Mouse (Mus musculus) embryonic facial prominence, embryonic 11.5 days (tissue): ENCODE measurements around the gene Gdf10. TPM values are rescaled to one million over a fixed set of nuclear protein-coding genes. Genes with fewer than 3 reads are reported as not detected.

Experiments used
- ATAC-seq: fragments of 200-750 bp; cut with Nextera tagmentation; replicated peaks from 2 replicates; pipeline ENCODE4 v1.8.0; 2017; ENCODE audit warnings: low read depth; ENCODE audit not compliant: insufficient number of reproducible peaks, low FRiP score, low TSS enrichment
- DNase-seq: peaks from one replicate; pipeline ENCODE4 v3.0.0-alpha.2; 2015; ENCODE audit warnings: low spot score
- H3K27ac ChIP-seq: fragments of 300-500 bp; sonication (generic); replicated peaks from 2 replicates; pipeline ENCODE4 v1.5.1; 2014; ENCODE audit warnings: mild to moderate bottlenecking, low read depth, low read length, control low read depth
- H3K27me3 ChIP-seq: fragments of 300-500 bp; sonication (generic); 2 replicates; pipeline ENCODE4 v1.6.1; 2014; ENCODE audit warnings: mild to moderate bottlenecking, low read length, moderate library complexity, mixed read lengths; ENCODE audit not compliant: control insufficient read depth, insufficient read depth
- H3K36me3 ChIP-seq: fragments of 300-500 bp; sonication (generic); replicated peaks from 2 replicates; pipeline ENCODE4 v1.6.1; 2014; ENCODE audit warnings: low read depth, mild to moderate bottlenecking, low read length, moderate library complexity, mixed read lengths; ENCODE audit not compliant: control insufficient read depth, insufficient read depth
- H3K4me1 ChIP-seq: fragments of 300-500 bp; sonication (generic); 2 replicates; pipeline ENCODE4 v1.6.1; 2014; ENCODE audit warnings: low read length, mixed read lengths; ENCODE audit not compliant: control insufficient read depth, insufficient read depth
- H3K4me2 ChIP-seq: fragments of 300-500 bp; sonication (generic); 2 replicates; pipeline ENCODE4 v1.6.1; 2014; ENCODE audit warnings: low read depth, mild to moderate bottlenecking, control low read depth, low read length, moderate library complexity
- H3K4me3 ChIP-seq: fragments of 300-500 bp; sonication (generic); 2 replicates; pipeline ENCODE4 v1.5.1; 2014; ENCODE audit warnings: low read depth, low read length, control low read depth
- H3K9ac ChIP-seq: fragments of 300-500 bp; sonication (generic); replicated peaks from 2 replicates; pipeline ENCODE4 v1.6.1; 2014; ENCODE audit warnings: mild to moderate bottlenecking, control low read depth, low read length
- H3K9me3 ChIP-seq: fragments of 300-500 bp; sonication (generic); replicated peaks from 2 replicates; pipeline ENCODE4 v1.6.1; 2016; ENCODE audit warnings: mild to moderate bottlenecking, low read length, inconsistent platforms, mixed read lengths; ENCODE audit not compliant: control insufficient read depth
- WGBS: fragments of 180-500 bp; shearing (Covaris S2); extraction: QIAGEN DNeasy Blood & Tissue Kit; methylation state at CpG from one replicate; pipeline ENCODE4 v1.1.7; 2014; 5-methylcytosine and 5-hydroxymethylcytosine counted together
- polyA plus RNA-seq: library from polyadenylated mRNA; unstranded; fragments of >200 nt; fragmentation: Nextera tagmentation; extraction: Ambion mirVana; gene quantifications from 2 replicates; pipeline ENCODE4 v1.2.1, GENCODE M21; 2014

Gene Gdf10
- polyA plus RNA-seq, 1 experiment from 2014 or later: 3.6 TPM

GRCm38 (mm10) chr14:33942222-33942621 lies 18.8 kb downstream of the Gdf10 start:
- Histone ChIP-seq H3K4me2 (no peak overlapping the region), H3K4me1 (no peaks in the 10 kb centered on the region), H3K36me3 (no peaks in the 10 kb centered on the region), H3K27me3 (0 out of 2 replicates have a peak, but pooled peaks cover 2% of the 10 kb centered on the region), H3K9ac (no peak overlapping the region), H3K4me3 (no peak overlapping the region), H3K9me3 (no peaks in the 10 kb centered on the region), H3K27ac (no peak overlapping the region)
- WGBS: 79% methylated on average over 5 of the region's 5 CpGs
- DNase-seq: no peak
- no peak for ATAC-seq

- WGBS: 71% methylated on average over 6 of the region's 6 CpGs
- H3K4me1 ChIP-seq: no peaks in the 10 kb centered on the region
- no peaks in the 10 kb centered on the region for H3K36me3 ChIP-seq
- H3K9me3 ChIP-seq: no peaks in the 10 kb centered on the region
- H3K27ac ChIP-seq: no peak overlapping the region
- H3K4me3 ChIP-seq: no peak overlapping the region
- H3K9ac ChIP-seq: no peak overlapping the region
- no peak for DNase-seq
- no peak for ATAC-seq
- H3K4me2 ChIP-seq: no peak overlapping the region
- H3K27me3 ChIP-seq: no peaks in the 10 kb centered on the region
Measured at GRCm38 (mm10) chr14:33946125-33946524, 22.7 kb downstream of the Gdf10 start.

- Histone ChIP-seq H3K9me3 (no peaks in the 10 kb centered on the region), H3K9ac (no peak overlapping the region), H3K36me3 (no peaks in the 10 kb centered on the region; the same call in 1 of the 2 replicates), H3K4me1 (no peaks in the 10 kb centered on the region), H3K27me3 (no peaks in the 10 kb centered on the region), H3K27ac (no peak overlapping the region), H3K4me3 (no peak overlapping the region), H3K4me2 (no peak overlapping the region)
- ATAC-seq (no peak), DNase-seq (peak; percentile 30)
- WGBS: 32% methylated on average over 6 of the region's 6 CpGs
Measured at GRCm38 (mm10) chr14:33952233-33952981, 29.0 kb downstream of the Gdf10 start.

GRCm38 (mm10) chr14:33953761-33954160 lies 30.4 kb downstream of the Gdf10 start, which contains the start of gene Rbp3:
Gene Rbp3, plus strand, starts transcription at chr14:33954003.
- ATAC-seq (no peak), DNase-seq (no peak)
- H3K4me1 ChIP-seq: no peaks in the 10 kb centered on the region
- H3K9me3 ChIP-seq: no peaks in the 10 kb centered on the region
- H3K4me3 ChIP-seq: no peak within 1 kb of the TSS
- no peak within 1 kb of the TSS for H3K27ac ChIP-seq
- H3K27me3 ChIP-seq: no peaks in the 10 kb centered on the region
- H3K4me2 ChIP-seq: no peak within 1 kb of the TSS
- H3K9ac ChIP-seq: no peak within 1 kb of the TSS
- 86% methylated on average over 5 of the region's 5 CpGs for WGBS
- no peaks in the 10 kb centered on the region; the same call in 1 of the 2 replicates for H3K36me3 ChIP-seq

GRCm38 (mm10) chr14:33956055-33956454 lies 32.7 kb downstream of the Gdf10 start:
- H3K27me3 ChIP-seq: no peaks in the 10 kb centered on the region
- WGBS: 72% methylated on average over 13 of the region's 13 CpGs

GRCm38 (mm10) chr14:33958186-33958585 lies 34.8 kb downstream of the Gdf10 start:
- no peak overlapping the region for H3K9ac ChIP-seq
- ATAC-seq: no peak
- H3K36me3 ChIP-seq: no peaks in the 10 kb centered on the region; the same call in 1 of the 2 replicates
- WGBS: 92% methylated on average over 4 of the region's 4 CpGs
- H3K4me2 ChIP-seq: no peak overlapping the region
- no peak overlapping the region for H3K27ac ChIP-seq
- DNase-seq: no peak
- no peaks in the 10 kb centered on the region for H3K4me1 ChIP-seq
- H3K4me3 ChIP-seq: no peak overlapping the region
- H3K9me3 ChIP-seq: no peaks in the 10 kb centered on the region
- no peaks in the 10 kb centered on the region for H3K27me3 ChIP-seq

More at GRCm38 (mm10) chr14:33956055-33956454, 32.7 kb downstream of the Gdf10 start:
- Histone ChIP-seq H3K4me1 (no peaks in the 10 kb centered on the region), H3K27ac (no peak overlapping the region), H3K4me3 (no peak overlapping the region), H3K4me2 (no peak overlapping the region), H3K9me3 (no peaks in the 10 kb centered on the region), H3K9ac (no peak overlapping the region), H3K36me3 (no peaks in the 10 kb centered on the region; the same call in 1 of the 2 replicates)
- no peak for DNase-seq
- ATAC-seq: no peak

- Histone ChIP-seq H3K9ac (no peak overlapping the region), H3K4me3 (no peak overlapping the region), H3K4me1 (no peaks in the 10 kb centered on the region), H3K27ac (no peak overlapping the region), H3K27me3 (no peaks in the 10 kb centered on the region), H3K4me2 (no peak overlapping the region), H3K9me3 (no peaks in the 10 kb centered on the region), H3K36me3 (no peaks in the 10 kb centered on the region; the same call in 1 of the 2 replicates)
- ATAC-seq: no peak
- 63% methylated on average over 3 of the region's 3 CpGs for WGBS
- no peak for DNase-seq
Measured at GRCm38 (mm10) chr14:33958841-33959240, 35.5 kb downstream of the Gdf10 start.

GRCm38 (mm10) chr14:33959341-33959740 lies 36.0 kb downstream of the Gdf10 start:
- Histone ChIP-seq H3K4me1 (no peaks in the 10 kb centered on the region), H3K27me3 (no peaks in the 10 kb centered on the region), H3K36me3 (no peaks in the 10 kb centered on the region; the same call in 1 of the 2 replicates), H3K4me2 (no peak overlapping the region), H3K9ac (no peak overlapping the region), H3K9me3 (no peaks in the 10 kb centered on the region), H3K4me3 (no peak overlapping the region), H3K27ac (no peak overlapping the region)
- DNase-seq: peak; percentile 81
- 11% methylated on average over 9 of the region's 9 CpGs for WGBS
- ATAC-seq: no peak
